Mouse (Mus musculus) retina, postnatal 7 days (tissue): ENCODE results near the gene 9130213A22Rik.

Source experiments
- DNase-seq: peaks from one replicate; pipeline ENCODE4 v3.0.0-alpha.2; 2012; ENCODE audit warnings: low read depth, low spot score

The 9130213A22Rik gene

DNA sequence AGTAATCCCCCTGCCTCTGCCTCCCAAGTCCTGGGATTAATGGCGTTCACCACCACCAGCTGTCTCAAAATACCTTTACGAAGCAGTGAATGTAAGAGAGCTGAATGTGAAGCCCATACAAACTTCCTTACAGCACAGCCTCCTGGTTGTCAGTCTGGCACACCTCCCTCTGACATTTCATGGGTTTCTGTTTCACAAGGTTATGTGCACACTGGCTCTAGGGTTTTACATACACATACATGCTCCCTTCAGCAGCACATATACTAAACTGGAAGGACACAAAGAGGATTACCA is 47.7 kb downstream of the 9130213A22Rik start:
- no peak for DNase-seq

- DNase-seq = no peak
Observed at GRCm38 (mm10) chr11:69073951-69074775, 48.2 kb downstream of the 9130213A22Rik start.

DNA sequence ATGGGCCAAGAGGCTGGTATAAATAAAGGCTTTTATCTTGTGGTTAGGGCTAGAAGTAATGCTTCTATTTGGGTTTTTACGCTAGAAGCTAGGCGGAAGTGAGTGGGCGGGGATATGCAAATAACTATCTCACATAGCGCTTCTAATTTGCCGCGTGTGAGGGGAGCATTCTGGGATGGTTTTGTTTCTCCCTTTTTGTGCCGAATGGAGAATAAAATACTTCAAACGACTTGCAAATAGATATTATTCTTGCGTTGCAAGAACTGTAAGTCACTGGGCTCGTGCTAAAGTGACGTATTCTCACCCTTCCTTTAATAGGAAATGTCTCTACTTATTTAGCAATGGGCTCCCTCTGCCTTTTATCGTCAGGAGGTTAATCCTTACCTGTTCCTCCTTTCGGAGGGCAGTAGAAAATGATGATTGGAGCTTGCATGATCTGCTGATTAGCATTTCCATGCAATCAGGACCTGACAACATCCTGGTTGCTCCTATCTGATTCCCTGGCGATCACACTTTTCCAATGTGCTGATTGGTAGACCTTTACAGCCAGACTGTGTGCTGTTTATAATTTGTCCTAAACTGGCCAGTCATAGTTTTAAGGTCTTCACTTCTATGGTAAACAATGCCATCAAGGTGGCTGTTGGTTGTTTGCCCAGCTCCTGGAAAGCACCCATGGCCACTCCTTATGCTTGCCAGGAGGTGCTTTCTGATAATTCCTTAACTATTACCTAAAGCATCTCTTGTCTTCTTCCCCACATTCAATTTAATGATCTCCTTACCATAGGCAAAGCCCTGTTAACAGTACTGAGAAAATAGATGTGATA is 49.1 kb downstream of the 9130213A22Rik start:
- peak; percentile 91 for DNase-seq

GRCm38 (mm10) chr11:69072666-69073064 is 49.7 kb downstream of the 9130213A22Rik start:
- DNase-seq = no peak

GRCm38 (mm10) chr11:69072234-69072633 is 50.2 kb downstream of the 9130213A22Rik start:
- DNase-seq = no peak

DNA sequence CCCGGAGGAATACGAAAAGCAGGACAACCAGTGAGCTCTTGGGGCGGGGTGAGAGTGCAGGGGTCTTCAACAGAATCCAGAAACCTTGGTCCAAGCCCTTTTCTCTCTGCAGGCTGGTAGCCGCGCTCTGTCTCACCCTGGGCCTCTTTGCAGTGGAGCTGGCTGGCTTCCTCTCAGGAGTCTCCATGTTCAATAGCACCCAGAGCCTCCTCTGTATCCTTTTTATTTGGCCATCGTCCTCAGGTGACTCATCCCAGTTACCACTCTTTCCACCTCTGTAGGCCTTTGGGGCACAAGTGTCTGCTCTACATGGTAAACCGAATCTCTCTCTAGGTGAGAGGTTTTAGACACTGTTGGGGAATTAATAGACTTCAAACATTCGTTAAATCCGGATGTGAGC is 51.1 kb downstream of the 9130213A22Rik start:
- no peak for DNase-seq

DNA sequence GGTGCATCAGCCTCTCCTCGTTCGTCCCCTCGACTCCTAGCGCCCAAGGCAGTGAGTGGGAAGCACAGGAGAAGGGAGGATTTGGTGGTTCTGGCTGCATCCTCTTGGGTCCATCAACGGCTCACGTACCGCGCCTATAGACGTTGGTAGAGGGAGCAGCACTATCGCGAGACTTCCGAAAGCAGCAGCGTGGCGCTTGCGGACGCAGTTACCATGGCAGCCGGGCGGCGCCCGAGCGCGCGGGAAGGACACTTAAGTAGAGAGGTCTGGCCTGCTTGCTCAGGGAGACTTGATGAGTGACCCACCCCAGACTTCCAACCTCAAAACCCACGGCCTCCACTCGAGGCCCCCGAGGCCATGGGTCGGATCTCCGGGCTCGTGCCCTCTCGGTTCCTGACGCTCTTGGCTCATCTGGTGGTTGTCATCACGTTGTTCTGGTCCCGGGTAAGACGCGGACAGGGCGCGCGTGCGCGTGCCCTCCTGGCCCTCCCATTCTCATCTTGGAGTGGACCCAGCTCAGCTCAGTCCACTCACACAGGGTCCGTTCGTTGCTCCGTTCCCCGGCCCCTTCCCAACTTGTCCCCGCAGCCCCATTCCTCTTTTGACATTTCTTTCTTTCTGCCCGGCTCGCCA is 51.7 kb downstream of the 9130213A22Rik start, which contains the start of gene Tmem107:
Gene Tmem107 (plus strand): TSS at position 217 of the 633 bp plus-strand sequence.
- DNase-seq = peak; percentile 83

DNA sequence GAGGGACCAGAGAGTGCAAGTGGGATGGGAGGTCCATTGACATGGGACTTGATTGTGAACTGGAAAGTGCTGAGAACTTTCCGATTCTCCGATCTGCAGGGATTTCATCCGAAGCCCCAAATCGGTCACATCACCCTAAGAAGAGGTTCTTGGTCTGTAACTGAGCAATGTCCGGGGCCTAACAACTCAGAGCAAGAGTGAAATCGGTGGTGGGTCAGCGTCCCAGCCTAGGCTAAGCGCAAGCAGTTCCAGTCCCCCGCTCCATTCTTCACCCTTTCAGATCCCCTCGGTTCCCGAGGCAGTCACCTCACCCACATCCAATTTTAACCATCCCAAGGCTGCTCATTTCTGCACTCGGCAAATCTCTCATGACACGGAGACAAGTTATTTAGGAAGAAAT is 52.3 kb downstream of the 9130213A22Rik start:
- DNase-seq = no peak
